Mouse (Mus musculus): ENCODE data around the gene Psenen. TPM values are rescaled to one million over a fixed set of nuclear protein-coding genes. Genes with fewer than 3 reads are reported as not detected.

The Psenen gene
- polyA plus RNA-seq, 1 experiment from 2014 or later: 104 TPM

DNA sequence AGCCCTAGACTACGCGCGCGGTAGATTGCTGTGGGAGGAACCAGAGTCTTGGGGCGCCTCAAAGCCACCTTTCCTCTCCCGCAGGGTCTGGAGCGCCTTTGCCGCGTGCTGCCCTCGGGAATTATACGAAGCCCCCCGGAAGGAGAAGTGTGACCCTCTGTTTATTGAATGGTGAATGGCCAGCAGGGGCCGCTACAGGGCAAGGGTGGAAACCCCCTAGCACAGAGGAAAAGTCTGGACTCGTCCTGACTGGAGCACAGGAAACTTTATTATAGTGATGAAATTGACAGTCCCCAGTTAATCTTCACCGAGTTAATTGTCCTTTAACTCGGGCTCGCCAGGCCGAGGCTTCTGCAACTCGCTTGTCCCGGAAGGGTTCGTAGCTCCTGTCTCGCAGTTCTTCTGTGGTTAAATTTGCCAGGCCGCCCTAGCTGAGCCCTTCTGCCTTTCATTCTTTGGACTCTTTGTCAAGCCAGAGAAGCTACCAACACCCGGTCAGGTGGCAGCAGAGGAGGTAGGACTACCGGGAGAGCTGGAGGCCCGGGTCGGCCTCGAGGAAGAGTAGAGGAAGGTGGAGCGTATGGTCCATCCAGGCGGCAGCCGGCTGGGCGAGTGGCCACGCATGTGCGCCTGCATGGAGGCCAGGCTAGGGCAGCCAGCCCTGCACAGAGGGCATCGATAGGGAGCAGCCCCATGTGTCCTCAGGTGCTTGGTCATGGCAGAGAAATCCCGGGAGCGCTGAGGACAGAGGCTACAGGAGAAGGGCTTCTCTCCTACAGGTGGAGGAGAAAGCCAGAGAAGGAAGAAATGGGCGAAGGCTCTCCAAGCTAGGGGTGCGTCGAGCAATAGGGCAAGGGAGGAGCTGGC, 26.2 kb upstream of the Psenen start:
- ATAC-seq: peak; percentile 69
- H3K27me3 ChIP-seq: no peaks in the 10 kb centered on the region
- no peak for TF ChIP-seq CTCF (IDR thresholded peaks at IDR 0.05)
- in situ Hi-C loops (cut with MboI; ENCODE audit: low pct_unique_long_range_greater_than_20kb): no loop called here
- POLR2A ChIA-PET: interaction anchor here (0.6 to 2.9 kb wide), 3 partner anchors 25 to 62 kb away, joined by 3 to 10 read pairs (median 5); partner anchors contain the start of gene Cox6b1
- CTCF ChIA-PET: interaction anchor here (1.0 to 6.9 kb wide), 7 partner anchors 9 to 34 kb away, joined by 3 to 65 read pairs (median 5); partner anchors contain the start of genes Gm49396, Psenen, U2af1l4 and Zbtb32
- peak; percentile 61 for DNase-seq (ENCODE audit: low read depth, low spot score)

DNA sequence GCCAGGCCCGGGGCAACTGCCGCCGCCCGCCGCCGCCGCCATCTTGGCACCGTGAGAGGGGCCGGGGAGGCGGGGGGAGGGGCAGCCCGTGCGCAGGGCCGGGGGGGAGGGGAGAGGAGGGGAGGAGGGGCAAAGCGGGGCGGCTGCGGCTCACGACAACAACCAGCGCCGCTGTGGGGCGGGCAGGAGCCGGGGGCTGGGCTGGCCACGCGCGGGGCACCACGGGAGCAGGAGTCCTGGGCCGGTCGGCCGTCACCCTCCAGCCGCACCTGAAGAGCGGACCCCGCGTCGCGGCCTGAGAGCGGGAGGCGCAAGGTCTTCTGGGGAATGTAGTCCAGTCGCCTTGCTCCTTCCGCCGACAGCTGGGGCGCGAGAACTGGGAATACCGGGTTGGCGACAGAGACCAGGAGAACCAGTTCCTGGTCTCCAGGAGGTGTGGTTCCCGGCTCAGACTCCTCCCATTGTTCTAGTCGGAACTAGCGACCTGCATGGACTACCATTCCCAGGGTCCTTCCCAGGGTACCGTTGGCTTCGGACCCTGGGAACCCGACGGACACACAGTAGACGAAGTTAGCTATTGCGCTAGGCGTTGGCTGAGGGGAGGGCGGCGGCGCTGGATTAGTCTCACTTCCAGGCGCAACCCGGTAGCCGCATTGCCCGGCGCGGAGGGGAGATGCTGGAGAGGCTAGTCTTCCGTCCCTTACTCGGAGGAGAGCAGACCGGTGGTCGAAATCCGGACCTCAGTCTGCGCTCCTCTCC, 25.4 kb upstream of the Psenen start, which contains the start of gene Kmt2b:
Kmt2b (minus strand) TSS at position 51 of the 759 bp plus-strand sequence.
- CTCF ChIA-PET: interaction anchor here (1.0 to 6.9 kb wide), 6 partner anchors 10 to 35 kb away, joined by 3 to 65 read pairs (median 7); partner anchors contain the start of genes Gm49396, Psenen, U2af1l4 and Zbtb32

DNA sequence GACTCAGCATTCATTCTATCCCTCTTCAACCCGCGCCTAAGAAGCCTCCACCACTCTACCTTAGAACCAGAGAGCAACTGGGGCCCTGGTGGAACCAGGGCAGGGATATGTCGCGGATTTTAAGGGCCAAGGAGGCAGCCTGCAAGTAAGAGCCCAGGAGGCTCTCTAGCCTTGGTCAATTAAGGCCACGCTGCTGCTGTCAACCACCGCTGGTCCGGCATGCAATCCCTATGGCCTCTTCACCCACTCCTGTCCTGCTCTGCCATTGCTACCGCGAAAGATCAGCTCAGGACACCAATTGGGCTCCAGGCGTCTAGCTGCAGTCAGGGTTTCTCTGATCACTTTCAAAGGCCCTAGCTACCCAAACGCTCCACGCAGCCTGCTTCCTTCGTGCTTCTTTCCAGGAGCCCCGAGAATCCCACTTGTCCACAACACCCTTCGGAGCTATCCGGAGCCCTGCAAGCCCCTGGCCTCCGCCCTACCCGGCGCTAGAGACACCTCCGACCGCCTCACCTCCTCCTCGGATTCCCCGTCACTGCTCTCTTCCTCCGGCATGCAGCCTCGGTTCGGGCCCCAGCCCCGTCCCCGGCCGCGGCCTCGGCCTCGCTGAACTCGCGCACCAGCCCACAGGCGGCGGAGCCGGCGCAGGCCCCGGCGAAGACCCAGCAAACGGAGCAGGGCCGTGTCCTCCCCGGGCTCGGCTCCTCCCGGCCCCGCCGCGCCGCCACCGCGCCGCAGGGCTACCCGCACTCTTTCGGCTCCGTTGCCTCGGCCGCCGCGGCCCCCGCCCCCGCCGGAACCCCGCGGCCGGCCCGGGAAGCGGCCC, 24.6 kb upstream of the Psenen start:
- ATAC-seq (no peak), DNase-seq (ENCODE audit: low read depth, low spot score) (no peak)
- POLR2A ChIA-PET: interaction anchor here (0.8 to 2.9 kb wide), 4 partner anchors 13 to 31 kb away, joined by 3 to 10 read pairs (median 5); no protein-coding TSS in a partner anchor
- H3K27me3 ChIP-seq: no peaks in the 10 kb centered on the region
- in situ Hi-C loops (cut with MboI; ENCODE audit: low pct_unique_long_range_greater_than_20kb): no loop called here
- CTCF ChIA-PET: interaction anchor here (1.0 to 6.9 kb wide), 3 partner anchors 17 to 36 kb away, joined by 3 to 65 read pairs (median 31); no protein-coding TSS in a partner anchor
- TF ChIP-seq CTCF (IDR thresholded peaks at IDR 0.05): no peak

More for the DNA sequence above, 25.4 kb upstream of the Psenen start, which contains the start of gene Kmt2b:
- ATAC-seq (peak; percentile 92), DNase-seq (ENCODE audit: low read depth, low spot score) (peak; percentile 94)
- no peak for TF ChIP-seq CTCF (IDR thresholded peaks at IDR 0.05)
- in situ Hi-C loops (cut with MboI; ENCODE audit: low pct_unique_long_range_greater_than_20kb): no loop called here
- POLR2A ChIA-PET: interaction anchor here (0.8 to 2.9 kb wide), 5 partner anchors 13 to 37 kb away, joined by 3 to 10 read pairs (median 5); partner anchors contain the start of gene Cox6b1
- no peaks in the 10 kb centered on the region for H3K27me3 ChIP-seq

DNA sequence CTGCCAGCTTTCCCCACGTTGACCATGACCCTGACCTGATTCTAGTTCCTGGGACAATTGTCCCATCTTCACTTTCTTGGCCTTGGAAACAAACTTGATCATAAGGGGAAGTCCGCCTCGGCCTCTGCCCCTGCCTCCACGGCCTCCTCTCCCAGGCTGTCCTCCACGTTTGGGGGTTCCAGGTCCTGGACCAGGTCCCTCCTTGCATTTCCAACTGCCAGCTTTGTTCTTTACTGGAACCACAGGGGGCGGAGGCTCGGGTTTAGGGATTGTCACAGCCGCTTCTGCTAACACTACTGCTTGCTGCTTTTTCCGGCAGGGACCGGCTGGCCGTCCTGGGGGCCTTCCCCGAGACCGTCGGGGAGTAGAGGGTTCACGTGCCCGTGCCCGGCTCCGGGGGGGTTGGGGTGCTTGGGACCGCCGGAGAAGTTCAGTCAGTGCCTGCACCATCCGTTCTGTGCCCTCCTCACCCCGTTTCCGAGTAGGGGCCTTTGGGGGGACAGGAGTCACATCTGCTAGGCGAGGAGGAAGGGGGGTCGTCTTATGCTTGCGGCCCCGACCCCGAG, 23.1 kb upstream of the Psenen start:
- DNase-seq (ENCODE audit: low read depth, low spot score) (no peak), ATAC-seq (no peak)
- CTCF ChIA-PET: no interaction called here
- TF ChIP-seq CTCF (IDR thresholded peaks at IDR 0.05): no peak
- POLR2A ChIA-PET: interaction anchor here (2.4 kb wide), 1 partner anchor 13 kb away, joined by 12 read pairs; no protein-coding TSS in a partner anchor
- no peaks in the 10 kb centered on the region for H3K27me3 ChIP-seq
- in situ Hi-C loops (cut with MboI; ENCODE audit: low pct_unique_long_range_greater_than_20kb): no loop called here

DNA sequence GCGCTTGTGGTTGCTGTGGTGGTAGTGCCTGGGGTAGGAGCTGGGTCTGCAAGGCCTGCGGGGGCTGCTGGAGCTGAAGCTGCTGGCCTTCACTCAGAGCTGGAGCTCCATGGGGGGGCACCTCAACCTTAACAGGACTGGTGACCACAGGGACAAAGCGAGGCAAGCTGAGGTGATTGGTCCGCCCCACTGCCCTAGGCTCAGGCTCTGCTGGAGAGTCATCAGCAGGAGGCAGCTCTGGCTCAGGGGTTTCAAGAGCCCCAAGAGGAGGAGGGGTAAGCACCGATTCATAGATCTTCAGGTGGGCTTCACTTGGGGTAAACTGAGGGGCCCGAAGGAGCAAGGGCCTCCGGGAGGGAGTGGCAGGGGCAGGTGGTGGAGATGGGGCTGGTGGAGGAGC, 21.7 kb upstream of the Psenen start:
- ATAC-seq: no peak
- no peak for DNase-seq (ENCODE audit: low read depth, low spot score)
- ChIA-PET POLR2A (interaction anchor here (1.2 to 2.4 kb wide), 2 partner anchors 12 to 32 kb away, joined by 3 to 12 read pairs; no protein-coding TSS in a partner anchor), CTCF (interaction anchor here (1.4 kb wide), 2 partner anchors 12 to 14 kb away, joined by 4 to 5 read pairs; no protein-coding TSS in a partner anchor)
- H3K27me3 ChIP-seq: no peaks in the 10 kb centered on the region
- in situ Hi-C loops (cut with MboI; ENCODE audit: low pct_unique_long_range_greater_than_20kb): no loop called here
- no peak for TF ChIP-seq CTCF (IDR thresholded peaks at IDR 0.05)

DNA sequence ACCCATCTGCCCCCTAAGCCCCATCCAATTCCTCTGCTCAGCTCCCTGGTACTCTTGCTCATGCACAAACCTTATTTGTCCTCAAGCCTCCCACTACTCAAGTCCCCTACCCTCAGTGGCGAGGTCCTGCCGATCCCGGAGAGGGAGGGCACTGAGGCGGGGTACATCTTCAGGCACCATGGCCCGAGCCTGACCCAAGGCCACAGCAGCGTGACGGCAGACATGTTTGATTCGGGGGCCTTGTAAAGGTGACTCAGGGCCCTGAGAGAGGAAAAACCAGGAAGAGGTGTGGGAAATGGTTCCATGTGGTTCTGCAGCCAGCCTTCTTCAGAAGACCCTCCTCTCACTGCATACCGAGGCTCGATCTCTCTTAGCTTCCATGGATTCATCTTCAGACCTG, 20.9 kb upstream of the Psenen start:
- no peak for TF ChIP-seq CTCF (IDR thresholded peaks at IDR 0.05)
- DNase-seq (ENCODE audit: low read depth, low spot score) (no peak), ATAC-seq (no peak)
- in situ Hi-C loops (cut with MboI; ENCODE audit: low pct_unique_long_range_greater_than_20kb): no loop called here
- H3K27me3 ChIP-seq: no peaks in the 10 kb centered on the region
- CTCF ChIA-PET: interaction anchor here (1.4 kb wide), 2 partner anchors 11 to 13 kb away, joined by 4 to 5 read pairs; no protein-coding TSS in a partner anchor
- POLR2A ChIA-PET: interaction anchor here (2.4 kb wide), 1 partner anchor 11 kb away, joined by 12 read pairs; no protein-coding TSS in a partner anchor

DNA sequence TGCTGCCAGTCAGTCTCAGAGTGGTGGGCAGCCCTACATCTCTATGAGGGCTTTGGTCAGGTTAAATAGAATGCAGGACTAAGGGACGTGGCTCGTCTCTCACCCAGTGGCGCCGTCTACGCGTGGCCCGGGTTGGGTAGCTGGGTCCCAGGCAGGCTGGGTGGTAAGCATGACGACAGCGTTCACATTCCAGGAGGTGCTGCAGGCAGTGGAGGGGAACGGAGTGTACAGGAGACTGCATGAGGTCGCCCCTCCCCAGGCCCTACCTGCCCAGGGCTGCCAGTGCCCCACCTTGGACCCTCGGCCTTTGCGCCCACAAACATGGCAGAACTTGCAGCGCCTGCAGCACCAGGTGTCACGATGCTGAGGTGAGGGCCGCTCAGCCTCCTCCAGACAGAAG, 18.1 kb upstream of the Psenen start:
- no peaks in the 10 kb centered on the region for H3K27me3 ChIP-seq
- in situ Hi-C loops (cut with MboI; ENCODE audit: low pct_unique_long_range_greater_than_20kb): no loop called here
- ChIA-PET POLR2A (interaction anchor here (1.2 kb wide), 1 partner anchor 8 kb away, joined by 3 read pairs; no protein-coding TSS in a partner anchor), CTCF (interaction anchor here (1.1 to 1.2 kb wide), 2 partner anchors 9 to 10 kb away, joined by 3 to 6 read pairs; no protein-coding TSS in a partner anchor)
- ATAC-seq (peak; percentile 54), DNase-seq (ENCODE audit: low read depth, low spot score) (no peak)
- no peak for TF ChIP-seq CTCF (IDR thresholded peaks at IDR 0.05)

DNA sequence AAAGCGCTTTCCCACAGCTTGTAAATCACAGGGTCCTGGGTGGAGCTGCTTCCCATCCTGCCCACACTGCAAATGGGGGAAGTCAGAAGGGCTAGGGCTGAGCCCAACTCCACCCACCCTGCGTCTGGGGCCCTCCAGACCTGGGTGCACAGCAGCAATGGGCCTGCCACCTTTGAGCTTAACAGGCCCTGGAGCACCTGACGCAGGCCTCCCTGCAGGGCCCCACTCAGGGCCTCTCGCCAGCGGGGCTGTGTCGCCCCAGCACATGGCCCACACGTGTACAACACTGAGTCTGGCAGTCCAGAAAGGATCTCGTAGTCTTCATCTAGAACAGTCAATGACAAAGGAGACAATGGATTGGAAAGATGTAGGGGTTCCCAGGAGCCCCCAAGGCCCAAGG, 16.5 kb upstream of the Psenen start:
- DNase-seq (ENCODE audit: low read depth, low spot score) (no peak), ATAC-seq (no peak)
- POLR2A ChIA-PET: interaction anchor here (1.7 kb wide), 1 partner anchor 12 kb away, joined by 4 read pairs; no protein-coding TSS in a partner anchor
- no peaks in the 10 kb centered on the region for H3K27me3 ChIP-seq
- TF ChIP-seq CTCF (IDR thresholded peaks at IDR 0.05): no peak
- in situ Hi-C loops (cut with MboI; ENCODE audit: low pct_unique_long_range_greater_than_20kb): no loop called here
- CTCF ChIA-PET: no interaction called here

DNA sequence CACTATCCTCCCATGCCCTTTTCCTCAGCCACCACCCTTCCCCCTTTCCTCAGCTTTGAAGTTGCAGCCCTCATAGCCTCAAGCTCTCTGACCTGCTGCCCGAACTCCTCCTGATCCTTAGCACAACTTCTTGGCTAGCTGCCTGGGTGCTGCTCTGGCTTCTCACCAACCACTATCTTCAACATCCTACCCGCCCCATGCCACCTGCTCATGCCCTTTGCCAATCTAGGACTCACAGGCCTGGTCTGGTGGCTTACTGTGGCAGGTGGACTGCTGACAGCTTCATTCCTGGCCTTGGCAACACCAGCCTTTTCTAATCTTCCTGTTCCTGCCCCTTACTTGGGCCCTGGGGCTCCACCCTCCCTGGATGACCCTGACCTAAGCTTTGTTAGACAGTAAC, 9.5 kb upstream of the Psenen start:
- TF ChIP-seq CTCF (IDR thresholded peaks at IDR 0.05): no peak
- in situ Hi-C loops (cut with MboI; ENCODE audit: low pct_unique_long_range_greater_than_20kb): no loop called here
- H3K27me3 ChIP-seq: no peaks in the 10 kb centered on the region
- CTCF ChIA-PET: interaction anchor here (0.9 to 1.9 kb wide), 5 partner anchors 8 to 96 kb away, joined by 3 to 6 read pairs (median 5); no protein-coding TSS in a partner anchor
- no peak for DNase-seq (ENCODE audit: low read depth, low spot score)
- no peak for ATAC-seq
- POLR2A ChIA-PET: interaction anchor here (1.1 to 2.2 kb wide), 2 partner anchors 9 to 12 kb away, joined by 3 to 12 read pairs; no protein-coding TSS in a partner anchor
